Mouse (Mus musculus): ENCODE measurements around the gene Sorcs2.
"Not testable (repeated sequence)": the region's sequence is repeated elsewhere in the genome, so short reads cannot be mapped to it uniquely, and the experiment has no call there.

Sorcs2 gene

DNA sequence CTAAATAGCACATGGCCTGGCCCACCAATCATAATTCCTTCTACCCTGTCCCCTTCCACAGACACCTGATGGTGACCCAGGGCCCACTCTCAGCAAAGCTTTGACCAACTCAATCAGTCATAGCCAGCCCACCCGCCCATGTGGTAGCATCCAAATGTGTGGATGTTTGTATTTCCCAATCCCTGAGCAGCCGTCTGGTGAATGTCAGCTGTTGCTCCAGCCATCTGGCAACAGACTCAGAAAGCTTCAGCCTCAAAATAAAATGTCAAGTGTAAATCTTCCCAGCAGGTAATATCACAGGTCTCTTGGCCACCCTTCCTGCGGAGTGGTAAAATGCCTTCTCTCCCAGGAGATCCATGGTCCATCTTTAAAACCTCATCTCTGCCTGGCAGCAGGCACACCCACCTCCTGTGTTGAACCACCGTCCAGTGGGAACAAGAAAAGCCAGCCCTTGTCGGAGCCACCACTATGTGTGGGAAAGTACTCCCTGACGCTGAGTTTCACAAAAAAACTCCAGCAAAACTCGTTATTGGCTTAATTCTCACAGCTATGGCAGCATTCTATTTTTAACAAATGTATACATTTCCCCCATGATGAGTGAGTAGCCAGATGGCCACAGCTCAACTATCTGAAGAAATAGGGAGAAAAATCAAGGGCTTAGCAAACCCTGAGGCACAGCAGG lies 93.5 kb downstream of the Sorcs2 start:
- DNase-seq (ENCODE audit: inconsistent ontology term): no peak

DNA sequence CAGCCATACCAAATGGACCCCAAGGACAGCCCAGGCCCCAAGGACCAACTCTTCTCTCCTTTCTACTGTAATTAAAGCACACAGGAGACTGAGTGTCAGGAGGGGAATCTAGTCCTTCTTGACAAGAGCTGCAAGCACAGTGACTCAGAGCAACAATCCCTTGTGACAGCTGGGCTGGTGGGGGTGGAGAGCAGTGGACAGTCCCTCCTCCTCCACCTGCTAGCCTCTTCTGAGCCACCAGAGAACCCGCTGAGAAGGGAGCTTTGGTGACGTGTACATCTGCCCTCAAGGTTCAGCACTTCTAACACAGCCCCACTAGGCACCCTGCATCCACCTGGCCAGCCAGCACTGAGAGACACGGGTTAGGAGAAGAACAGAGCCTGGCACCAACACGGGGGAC lies 96.8 kb downstream of the Sorcs2 start:
- peak; percentile 59 for DNase-seq (ENCODE audit: inconsistent ontology term)

DNA sequence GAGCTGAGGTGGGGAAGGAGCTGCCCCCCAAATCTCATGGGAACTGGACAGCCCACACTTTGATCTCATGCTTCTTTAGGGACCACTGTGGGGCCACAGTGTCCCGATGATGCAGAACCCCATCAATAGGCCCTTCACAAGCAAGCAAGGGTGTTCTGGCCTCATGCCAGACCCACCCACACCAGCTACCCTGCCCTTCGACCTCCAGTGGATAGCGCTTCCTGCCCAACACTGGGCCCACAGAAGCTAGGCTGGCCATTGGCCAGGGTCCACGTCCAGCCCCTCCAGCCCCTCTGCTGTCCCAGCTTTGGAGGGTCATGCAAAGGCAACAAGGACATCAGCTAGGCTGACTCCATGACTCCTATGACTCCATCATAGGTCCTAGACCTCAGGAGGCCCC lies 99.9 kb downstream of the Sorcs2 start:
- DNase-seq (ENCODE audit: inconsistent ontology term): no peak

DNA sequence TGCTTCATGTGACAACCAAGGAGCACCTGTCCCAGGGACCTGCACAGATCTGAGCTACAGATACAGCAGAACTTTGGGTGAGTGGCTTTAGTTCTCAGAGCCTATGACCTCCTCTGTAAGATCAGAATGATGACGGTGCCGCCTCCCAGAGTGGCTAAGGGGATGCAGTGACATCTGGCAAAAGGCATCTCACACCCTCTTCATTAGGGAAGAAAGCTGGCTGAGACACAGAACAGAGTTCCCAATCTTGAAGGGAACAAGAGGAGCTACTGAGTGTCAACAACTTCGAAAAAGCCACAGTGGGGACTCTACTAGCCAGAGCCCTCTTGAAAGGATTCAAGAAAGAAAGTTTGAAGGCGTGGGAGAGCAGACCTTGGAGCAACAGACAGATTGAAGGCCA lies 100.7 kb downstream of the Sorcs2 start:
- DNase-seq (ENCODE audit: inconsistent ontology term): no peak

DNA sequence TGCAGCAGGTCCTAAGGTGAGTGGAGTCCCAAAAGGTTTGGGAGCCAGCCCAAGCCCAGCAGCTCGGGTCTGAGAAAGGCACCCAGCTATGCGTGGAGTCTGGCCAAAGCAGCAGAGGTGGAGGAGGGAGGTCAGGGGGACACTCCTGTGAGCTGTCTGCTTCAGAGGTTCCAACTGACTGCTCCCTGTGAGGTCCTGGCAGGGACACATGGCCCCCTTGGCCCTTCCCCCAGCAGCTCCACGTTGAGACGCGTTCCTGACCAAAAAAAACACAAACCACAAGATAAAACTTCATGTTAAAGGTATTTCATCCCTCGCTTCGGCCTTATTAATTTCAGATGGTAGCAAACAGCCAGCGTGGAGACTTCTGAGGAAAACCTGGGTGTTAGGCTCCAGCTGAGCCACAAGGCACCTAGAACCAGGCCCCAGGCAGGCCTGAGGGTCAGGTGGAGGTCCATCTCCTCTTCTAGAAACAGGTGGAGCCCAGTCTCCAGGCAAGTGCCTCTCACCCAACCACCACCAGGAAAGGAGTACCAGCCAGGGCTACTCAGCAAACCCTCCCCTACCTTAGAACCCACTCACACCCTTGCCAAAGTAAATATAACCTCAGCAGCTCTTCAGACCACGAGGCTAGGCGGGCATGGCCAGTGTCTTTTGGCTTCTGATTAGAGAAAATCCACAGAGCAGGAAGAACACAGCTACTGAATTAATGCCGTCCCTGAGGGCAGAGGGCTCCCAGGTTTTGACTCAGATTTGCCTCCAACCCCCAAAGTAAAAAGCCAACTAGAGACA lies 104.6 kb downstream of the Sorcs2 start:
- peak; percentile 54 for DNase-seq (ENCODE audit: inconsistent ontology term)

DNA sequence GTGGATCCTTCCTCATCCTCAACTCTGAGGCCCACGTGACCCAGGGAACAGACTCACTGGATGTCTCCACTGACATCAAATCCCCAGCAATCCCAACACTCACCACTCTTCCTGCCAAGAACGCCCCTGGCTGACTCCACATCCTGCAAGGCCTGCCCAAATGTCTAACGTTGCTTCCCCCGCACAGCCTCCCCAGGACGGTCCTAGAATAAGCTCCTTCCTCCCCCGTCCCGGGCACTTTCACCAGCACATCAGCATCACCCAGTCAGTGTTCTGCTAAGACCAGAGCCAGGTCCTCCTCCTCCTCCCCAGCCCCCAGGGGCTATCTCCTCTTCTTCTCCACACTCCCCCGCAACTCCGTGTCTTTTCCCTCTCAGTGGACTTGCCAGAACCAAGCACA lies 105.6 kb downstream of the Sorcs2 start:
- no peak for DNase-seq (ENCODE audit: inconsistent ontology term)

DNA sequence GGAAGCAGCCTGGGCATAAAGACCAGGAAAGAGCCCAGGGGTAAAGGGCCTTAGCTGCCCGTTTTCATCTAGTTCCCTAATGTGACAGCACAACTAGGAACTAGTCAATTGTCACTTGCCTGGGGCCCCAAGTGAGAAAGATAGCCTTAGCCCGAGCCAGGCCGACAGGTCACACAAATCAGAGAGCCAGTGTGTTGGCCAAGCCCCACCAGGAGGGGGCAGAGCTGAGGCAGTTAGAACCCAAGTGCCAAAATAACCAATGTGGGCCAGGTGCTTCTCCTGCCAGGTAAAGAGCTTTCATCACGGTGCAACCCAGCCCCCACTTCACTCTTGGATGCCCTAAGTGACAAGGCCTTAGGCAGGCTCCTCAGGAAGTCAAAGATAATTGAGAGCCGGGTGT lies 106.7 kb downstream of the Sorcs2 start:
- no peak for DNase-seq (ENCODE audit: inconsistent ontology term)

DNA sequence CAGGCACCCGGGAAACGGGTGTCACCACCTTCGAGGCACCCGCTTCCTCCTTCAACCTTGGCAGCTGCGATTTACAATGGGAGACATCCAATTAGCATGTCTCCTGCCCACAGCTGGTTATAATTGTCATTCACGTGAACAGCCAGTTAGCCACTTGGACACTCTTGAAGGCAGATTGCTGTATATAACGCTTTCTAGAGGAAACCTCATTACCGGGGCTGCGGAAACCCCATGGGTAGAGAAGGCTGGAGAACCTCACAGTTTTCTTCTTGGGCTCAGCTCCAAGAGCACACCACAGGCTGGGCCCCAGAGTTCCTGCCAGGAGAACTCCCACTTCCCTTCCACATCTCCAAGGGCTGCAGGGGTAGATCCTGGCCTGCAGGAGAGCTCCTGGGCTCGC lies 112.5 kb downstream of the Sorcs2 start:
- no peak for DNase-seq (ENCODE audit: inconsistent ontology term)

DNA sequence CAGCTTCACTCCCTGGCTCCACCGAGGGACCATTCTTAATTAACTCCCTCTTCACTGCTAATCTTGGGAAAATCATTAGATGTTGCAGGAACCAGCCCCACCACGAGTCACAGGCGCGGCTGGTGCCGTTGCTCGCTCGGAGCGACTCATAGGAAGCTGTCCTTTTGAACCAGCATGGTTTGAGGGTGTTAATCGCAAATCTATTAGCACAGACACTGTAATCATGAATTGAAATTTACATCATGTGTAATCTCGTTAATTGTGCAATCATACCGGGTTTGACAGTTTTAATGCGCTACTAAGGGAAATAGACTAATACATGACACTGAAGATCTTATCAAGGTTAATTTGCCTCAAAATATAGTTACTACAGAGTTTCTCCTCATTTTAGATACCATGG lies 118.0 kb downstream of the Sorcs2 start:
- DNase-seq (ENCODE audit: inconsistent ontology term): peak; percentile 29

DNA sequence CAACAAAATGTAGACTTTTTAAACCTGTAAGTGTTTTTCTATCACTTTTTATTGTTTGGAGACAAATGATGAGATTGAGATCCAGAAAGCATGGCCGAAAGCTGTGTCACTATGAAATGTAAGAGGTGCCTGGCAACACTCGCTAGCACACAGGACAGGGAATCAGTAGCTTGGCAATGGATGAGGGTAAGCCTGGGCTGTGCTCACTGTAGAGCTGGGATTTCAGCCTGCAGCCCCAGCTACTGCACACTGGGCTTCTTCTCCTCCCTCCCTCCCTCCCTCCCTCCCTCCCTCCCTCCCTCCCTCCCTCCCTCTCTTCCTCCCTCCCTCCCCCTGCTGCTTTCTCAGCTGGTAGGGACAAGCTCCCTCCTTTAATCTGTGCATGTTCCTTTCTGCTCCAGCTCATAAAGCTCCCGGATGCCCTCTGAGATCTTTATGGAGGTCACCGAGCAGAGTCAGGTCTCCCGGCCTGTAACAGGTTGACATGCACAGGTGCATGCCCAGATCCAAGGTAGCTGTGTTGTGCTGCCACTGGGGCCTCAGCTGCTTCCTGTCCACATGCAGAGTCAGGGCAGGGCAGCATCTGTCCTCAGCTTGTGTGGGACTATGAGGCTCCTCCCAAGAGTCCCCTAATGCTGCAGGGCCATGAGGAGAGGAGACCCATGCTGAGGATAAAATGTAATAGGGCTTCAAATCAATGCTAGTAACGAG lies 123.1 kb downstream of the Sorcs2 start:
- DNase-seq (ENCODE audit: inconsistent ontology term): no peak

DNA sequence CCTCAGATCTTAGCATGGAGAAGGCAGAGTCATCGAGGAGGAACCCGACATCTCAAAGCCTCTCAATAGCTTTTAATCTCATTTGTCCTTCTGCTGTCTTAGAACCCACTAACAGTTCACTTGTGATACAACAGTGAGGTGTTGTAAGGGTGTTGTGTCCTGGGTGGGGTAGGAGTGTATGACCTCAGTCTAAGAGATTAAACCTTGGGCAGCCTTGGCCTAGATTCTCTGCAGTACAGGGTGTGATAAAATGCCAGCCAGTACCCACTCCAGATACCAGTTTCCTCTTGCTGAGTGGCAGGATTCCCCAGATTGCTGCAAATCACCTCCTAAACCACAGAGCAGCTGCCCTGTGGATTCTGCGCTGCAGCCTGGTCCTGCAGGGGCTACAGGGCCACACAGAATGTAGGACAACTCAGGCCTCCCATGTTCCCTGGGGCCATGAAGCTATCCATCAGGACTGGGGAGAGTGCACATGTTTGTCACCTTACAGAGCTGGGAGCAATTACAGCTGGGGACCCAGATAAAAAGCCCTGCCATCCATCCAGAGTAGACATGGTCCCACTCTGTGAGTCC lies 130.7 kb downstream of the Sorcs2 start:
- DNase-seq (ENCODE audit: inconsistent ontology term): no peak

DNA sequence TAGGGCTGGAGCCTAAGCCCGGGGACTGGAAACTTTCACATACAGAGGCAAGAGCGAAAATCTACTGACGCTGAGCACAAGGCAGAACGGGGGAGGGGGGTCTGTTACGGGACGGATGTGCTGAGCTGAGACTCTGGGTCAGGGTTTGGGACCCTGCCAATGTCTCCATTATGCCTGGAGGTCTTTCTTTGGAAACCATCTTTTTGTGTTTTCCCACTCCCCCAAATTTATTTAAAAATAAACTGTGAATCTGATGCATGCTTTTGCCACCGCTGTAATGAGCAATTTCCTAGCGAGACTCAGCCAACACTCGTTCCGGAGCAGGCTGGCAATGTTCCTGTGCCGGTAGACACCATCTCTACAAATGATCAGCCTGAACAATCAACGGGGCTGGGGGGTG lies 137.1 kb downstream of the Sorcs2 start:
- DNase-seq (ENCODE audit: inconsistent ontology term): peak; percentile 30

DNA sequence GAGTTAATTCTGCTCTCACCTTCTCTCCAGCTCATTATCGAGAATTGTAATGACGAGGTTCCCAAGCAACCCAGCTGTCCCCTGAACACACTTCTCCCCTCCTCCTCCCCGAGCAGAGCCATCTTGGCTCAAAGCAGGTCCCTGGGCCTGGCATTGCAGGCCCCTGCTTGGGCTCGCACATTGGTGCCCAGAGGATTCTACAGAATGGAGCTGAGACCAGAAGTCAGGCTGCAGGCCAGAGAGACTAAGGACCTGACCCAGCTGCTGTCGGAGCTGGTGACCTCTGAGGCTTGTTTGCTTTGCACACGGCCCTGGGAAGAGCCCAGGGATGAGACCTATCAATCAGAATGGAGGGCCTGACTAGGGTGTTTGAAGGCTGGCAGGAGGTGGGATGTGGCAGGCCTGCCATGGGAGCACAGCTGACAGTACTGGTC lies 138.2 kb downstream of the Sorcs2 start:
- no peak for DNase-seq (ENCODE audit: inconsistent ontology term)

DNA sequence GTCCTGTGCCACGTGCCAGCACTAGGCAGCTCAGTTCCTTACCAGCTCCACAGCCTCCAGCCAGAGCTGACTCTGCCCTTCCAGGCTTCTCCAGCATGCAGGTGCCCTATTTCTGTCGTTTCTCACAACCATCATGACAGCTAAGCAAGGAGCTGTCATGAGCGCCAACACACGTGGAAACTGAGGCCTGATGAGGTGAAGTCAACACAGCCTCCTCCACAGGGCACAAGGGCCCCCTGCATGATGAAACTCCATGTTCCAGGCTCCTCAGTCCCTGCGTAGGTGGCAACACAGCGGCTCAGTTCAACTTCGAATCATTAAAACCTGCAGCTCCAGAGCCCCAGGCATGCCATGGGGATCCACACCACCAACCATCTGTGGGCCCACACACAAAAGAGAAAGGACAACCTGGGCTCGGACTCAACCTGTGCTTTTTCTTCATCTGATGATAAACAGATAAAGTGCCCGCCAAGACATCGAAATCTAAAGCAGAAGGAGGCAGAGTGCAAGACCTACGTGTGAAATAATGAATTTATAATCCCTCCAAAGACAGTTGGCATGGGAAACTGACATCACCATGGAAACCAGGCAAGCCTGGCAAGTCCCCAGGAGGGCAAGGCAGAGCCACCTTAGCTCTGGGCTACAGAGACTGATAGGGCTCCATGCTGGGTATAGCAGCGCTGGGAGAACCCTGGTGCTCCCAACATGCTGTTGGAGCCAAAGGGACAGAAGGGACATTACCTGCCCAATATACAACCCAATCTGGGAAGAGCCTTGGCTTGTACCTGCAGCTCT lies 139.4 kb downstream of the Sorcs2 start:
- DNase-seq (ENCODE audit: inconsistent ontology term): no peak

DNA sequence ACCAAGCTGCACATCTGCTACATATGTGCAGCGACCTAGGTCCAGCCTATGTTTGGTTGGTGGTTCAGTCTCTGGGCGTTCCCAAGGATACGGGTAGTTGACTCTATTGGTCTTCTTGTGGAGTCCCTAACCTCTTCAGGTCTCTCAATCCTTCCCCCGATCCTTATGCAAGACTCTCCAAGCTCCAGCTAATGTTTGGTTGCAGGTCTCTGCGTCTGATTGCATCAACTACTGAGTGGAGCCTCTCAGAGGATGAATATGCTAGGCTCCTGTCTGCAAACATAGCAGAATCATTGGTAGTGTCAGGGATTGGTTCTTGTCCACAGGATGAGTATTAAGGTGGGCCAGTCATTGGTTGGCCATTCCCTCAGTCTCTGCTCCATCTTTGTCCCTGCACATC lies 140.9 kb downstream of the Sorcs2 start:
- no peak for DNase-seq (ENCODE audit: inconsistent ontology term)

DNA sequence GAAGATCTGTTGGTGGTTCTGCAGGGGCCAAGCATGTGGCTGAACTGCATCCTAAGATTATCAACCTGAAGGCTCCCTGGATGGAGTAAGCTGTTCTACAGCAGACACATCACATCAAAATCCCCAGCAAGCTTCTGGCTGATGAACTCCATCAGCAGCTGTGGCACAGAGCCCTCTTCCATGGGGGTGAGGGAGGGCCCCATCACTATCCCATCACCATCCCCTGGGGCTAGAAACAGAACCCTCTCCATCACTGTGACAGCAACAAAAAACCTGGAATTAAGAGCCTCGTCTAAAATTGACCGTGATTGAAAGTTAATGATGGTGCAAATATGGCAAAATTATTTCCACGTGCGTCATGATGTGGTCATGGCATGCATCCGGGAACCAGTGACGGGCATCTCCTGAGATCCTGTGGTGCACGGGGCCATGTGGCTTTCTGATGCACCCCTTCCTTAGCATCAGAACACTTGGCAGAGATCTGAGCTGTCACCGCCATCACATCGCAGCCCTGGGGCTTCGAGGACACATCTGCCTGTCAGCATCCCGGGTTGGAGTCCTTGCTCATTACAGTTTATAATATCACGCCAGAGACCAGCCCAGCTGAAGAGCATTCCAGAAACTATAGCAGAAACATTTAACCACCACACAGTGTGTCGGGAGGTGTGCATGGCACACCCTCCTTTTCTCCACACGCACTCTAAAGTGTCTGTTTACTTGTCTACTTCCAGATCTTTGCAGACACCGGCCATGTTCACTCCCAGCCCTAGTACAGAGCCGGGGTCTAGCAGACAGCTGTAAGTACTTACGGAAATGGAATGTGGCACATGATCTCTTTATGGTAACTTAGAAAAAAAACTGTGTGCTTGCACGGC lies 143.1 kb downstream of the Sorcs2 start:
- no peak for DNase-seq (ENCODE audit: inconsistent ontology term)

DNA sequence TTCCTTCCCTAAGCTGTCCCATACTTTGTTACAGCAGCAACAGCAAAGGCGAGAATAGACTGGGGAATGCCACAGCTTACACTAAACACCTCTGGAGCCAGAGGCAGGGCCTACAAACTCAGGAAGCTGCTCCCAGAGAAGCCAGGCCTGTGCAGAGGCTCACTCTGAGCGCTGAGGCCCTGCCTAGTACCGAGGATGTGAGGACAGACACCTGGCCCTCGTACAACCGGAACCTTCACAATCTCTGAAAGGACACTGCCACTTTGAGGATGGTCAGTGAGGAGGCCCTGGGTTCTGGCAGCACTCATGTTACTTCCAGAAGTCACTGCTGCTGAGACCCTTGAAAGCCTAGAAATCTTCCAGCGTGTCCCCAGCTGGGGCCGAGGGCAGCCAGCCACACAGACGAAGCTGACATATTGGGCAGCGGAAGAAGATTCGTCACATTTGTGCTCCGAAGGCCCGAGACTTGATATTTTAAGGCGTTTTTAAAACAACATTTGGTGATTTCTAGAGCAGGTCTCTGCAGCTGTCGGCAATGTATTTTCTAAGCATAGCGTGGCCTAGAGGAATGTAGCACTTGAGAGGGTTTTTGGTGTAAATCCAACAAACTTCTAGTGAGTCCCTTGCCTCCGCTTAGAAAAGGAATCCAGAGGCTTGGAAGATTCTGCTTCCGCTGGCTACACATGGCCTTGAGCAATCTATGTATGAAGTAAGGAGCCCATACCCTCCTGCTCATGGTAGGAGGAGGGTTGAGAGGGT lies 145.0 kb downstream of the Sorcs2 start:
- DNase-seq (ENCODE audit: inconsistent ontology term): no peak

DNA sequence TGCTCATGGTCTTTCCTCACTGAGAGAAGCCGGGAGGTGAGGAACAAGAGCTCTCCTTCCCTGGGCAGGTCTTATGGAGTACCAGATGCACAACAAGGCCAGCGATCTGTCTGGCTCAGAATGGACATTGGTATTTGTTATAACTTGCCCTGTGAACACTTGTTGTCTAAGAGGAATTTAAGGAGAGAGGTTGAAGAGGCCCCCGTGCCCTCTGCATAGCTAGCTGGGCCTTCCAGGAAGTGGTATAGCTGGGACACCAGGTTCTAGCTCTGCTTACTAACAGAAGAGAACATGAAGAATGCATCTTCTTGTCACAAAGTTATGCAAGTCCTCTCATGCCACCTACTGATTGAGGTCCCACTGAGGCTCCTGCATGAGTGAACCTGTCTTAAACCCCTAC lies 149.9 kb downstream of the Sorcs2 start:
- DNase-seq (ENCODE audit: inconsistent ontology term): no peak

DNA sequence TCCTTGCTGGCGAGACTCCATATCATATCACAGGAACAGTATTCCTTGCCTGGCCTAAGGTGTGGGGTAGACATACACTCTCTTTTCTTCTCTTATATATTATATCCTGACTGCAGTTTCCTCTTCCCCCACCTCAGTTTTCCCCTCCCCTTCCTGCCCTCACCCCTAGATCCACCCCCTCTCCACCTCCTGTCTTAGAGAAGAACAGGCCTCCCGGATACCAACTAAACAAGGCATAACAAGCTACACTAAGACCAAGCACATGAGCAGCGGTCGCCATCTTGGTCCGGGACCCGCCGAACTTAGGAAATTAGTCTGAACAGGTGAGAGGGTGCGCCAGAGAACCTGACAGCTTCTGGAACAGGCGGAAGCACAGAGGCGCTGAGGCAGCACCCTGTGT lies 160.4 kb downstream of the Sorcs2 start:
- DNase-seq (ENCODE audit: inconsistent ontology term): not testable (repeated sequence)

DNA sequence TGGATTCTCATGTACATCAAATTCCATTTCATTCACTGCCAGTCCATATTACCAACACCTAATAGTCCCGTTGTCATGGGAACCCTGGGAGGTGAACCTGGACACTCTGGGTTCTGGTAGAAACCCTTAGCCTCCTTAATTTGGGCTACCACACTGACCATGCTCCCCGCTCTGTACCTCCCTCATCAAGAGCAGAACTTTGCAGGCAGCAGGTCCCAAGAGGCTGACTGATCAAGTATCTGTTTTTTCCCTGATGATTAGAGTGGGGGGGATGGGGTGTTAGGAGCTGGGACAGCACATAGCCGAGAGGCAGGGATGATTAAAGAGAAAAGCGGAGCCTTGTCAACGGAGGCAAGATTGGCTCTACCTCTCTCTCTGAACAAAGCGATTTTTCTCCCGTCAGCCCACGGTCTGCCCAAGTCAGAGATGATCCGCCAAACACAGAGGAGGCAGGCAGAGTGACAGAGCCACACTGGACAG lies 167.6 kb downstream of the Sorcs2 start:
- no peak for DNase-seq (ENCODE audit: inconsistent ontology term)
